Mouse (Mus musculus) spleen, adult 2 months (tissue): ENCODE measurements around the gene Wdr62.

Experiments used
- CTCF ChIP-seq: fragments of 200-500 bp; IDR thresholded peaks from 2 replicates; pipeline ENCODE4 v1.5.1; 2011; ENCODE audit warnings: mild to moderate bottlenecking, inconsistent platforms; ENCODE audit not compliant: insufficient read depth, insufficient read length, insufficient replicate concordance; ENCODE audit errors: extremely low read depth
- POLR2A ChIP-seq: fragments of 200-500 bp; IDR thresholded peaks from 2 replicates; pipeline ENCODE4 v1.6.1; 2011; ENCODE audit warnings: low read depth, low read length, inconsistent platforms

DNA sequence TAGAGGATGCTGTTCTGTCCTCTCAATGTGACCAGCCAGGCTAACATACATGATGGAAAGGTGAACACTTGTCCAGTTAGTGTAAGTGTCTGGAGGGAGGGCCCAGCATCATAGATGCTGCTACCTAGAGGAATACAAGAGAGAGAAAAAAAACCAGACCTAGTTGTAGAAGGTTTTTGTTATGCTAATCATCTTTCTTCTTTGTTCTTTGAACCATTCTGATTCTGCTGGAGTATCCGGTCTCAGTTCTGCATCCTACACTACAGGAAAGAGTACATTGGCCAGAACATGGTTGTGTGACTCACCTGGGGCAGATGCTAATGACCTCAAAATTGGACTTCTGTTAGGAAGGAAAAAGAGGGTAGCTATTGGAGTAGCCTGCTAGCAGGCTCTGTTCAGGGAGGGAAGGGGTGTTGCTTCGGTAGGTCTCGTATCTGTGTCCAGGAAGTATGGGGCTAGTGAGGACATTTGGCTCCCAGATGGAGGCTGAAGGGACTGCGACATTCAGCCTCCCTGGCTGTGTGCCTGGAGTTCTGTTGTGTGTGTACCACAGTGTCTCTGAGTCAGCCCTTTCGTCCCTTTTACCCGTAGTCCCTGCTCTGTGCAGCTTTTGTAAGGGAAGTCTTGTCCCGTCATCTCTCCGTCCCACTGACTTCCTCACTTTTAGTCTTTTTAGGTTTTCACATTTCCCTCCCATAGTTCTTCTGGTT, 6.6 kb upstream of the Wdr62 start:
- TF ChIP-seq CTCF (no peak), POLR2A (no peak)
